Mouse (Mus musculus) C2C12 (cell line): ENCODE results near the gene Tmem178b.

Source experiments
- CEBPB ChIP-seq: IDR thresholded peaks from one replicate; pipeline ENCODE4 v1.6.1; 2011; ENCODE audit warnings: low read depth, mild to moderate bottlenecking, control low read depth, moderate library complexity
- CTCF ChIP-seq: IDR thresholded peaks from one replicate; pipeline ENCODE4 v1.5.1; 2011; ENCODE audit not compliant: control insufficient read depth, insufficient read depth, insufficient read length
- FOSL1 ChIP-seq: IDR thresholded peaks from one replicate; pipeline ENCODE4 v1.8.0; 2011; ENCODE audit warnings: mild to moderate bottlenecking, low read length; ENCODE audit not compliant: poor library complexity, insufficient read depth, severe bottlenecking
- MYOG ChIP-seq: IDR thresholded peaks from one replicate; pipeline ENCODE4 v1.6.1; 2011; ENCODE audit not compliant: control insufficient read depth, insufficient read length; ENCODE audit errors: extremely low read depth
- USF1 ChIP-seq: IDR thresholded peaks from one replicate; pipeline ENCODE4 v1.6.1; 2011; ENCODE audit warnings: low read depth, mild to moderate bottlenecking, control low read depth, moderate library complexity

DNA sequence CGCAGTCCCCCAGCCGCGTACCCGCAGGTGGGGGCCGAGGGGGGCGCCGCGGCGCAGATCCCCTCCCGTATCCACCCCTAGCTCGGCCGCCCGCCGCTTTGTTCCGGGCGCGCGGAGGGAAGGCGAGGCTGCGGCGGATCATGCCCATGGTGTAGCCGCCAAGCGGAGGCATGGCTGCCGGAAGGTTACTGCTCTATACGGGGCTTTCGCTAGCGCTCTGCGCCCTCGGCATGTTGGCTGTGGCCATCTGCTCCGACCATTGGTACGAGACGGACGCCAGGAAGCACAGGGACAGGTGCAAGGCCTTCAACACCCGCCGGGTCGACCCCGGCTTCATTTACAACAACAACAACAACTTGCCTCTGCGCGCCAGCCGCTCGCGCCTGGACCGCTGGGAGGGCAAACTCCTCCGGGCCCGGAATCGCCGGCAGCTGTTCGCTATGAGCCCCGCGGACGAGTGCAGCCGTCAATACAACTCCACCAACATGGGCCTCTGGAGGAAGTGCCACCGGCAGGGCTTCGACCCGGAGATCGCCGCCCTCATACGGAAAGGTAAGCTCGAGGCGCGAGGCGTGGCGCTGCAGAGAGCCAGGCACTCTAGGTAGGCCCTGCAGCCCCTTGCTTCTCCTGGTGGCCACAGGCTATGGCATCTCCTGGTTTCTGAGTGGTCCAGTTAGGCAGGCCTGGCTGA lies at the start of gene Tmem178b:
- TF ChIP-seq FOSL1 (no peak), USF1 (no peak), CTCF (no peak), MYOG (no peak), CEBPB (no peak)
